Mouse (Mus musculus): ENCODE results near the gene Mapk13. TPM values are rescaled to one million over a fixed set of nuclear protein-coding genes. Genes with fewer than 3 reads are reported as not detected.
"Not testable (repeated sequence)": the region's sequence is repeated elsewhere in the genome, so short reads cannot be mapped to it uniquely, and the experiment has no call there.

Gene Mapk13
- total RNA-seq (2022), result 1 to 10 TPM; 2.1 to 3.4 (median 2.7) TPM

GRCm38 (mm10) chr17:28769121-28769874 is at the start of gene Mapk13:
Mapk13 (plus strand) TSS chr17:28769297.
- DNase-seq (ENCODE audit: low spot score in 2 of 2), result no peak

- DNase-seq (ENCODE audit: low spot score in 2 of 2), result no peak
Observed at GRCm38 (mm10) chr17:28725783-28726182, 43.3 kb upstream of the Mapk13 start, which contains the start of gene AC170998.1. AC170998.1 (plus strand) TSS chr17:28726083.

- not testable (repeated sequence) for DNase-seq (ENCODE audit: low spot score in 2 of 2)
Observed at GRCm38 (mm10) chr17:28727511-28727910, 41.6 kb upstream of the Mapk13 start.

GRCm38 (mm10) chr17:28735317-28736105 is 33.6 kb upstream of the Mapk13 start:
- DNase-seq (ENCODE audit: low spot score in 2 of 2), result no peak

- DNase-seq (ENCODE audit: low spot score in 2 of 2), result no peak
Observed at GRCm38 (mm10) chr17:28736486-28736885, 32.6 kb upstream of the Mapk13 start.

- DNase-seq (ENCODE audit: low spot score in 2 of 2), result no peak
Observed at GRCm38 (mm10) chr17:28737973-28738372, 31.1 kb upstream of the Mapk13 start.

- no peak for DNase-seq (ENCODE audit: low spot score in 2 of 2)
Observed at GRCm38 (mm10) chr17:28739244-28739643, 29.9 kb upstream of the Mapk13 start.

- DNase-seq (ENCODE audit: low spot score in 2 of 2), result peak; percentile 34 to 79
Observed at GRCm38 (mm10) chr17:28743145-28743866, 25.8 kb upstream of the Mapk13 start.

- no peak for DNase-seq (ENCODE audit: low spot score in 2 of 2)
Observed at GRCm38 (mm10) chr17:28743916-28744315, 25.2 kb upstream of the Mapk13 start.

- DNase-seq (ENCODE audit: low spot score in 2 of 2), result peak in 1 of 2 experiments; percentile 36
Observed at GRCm38 (mm10) chr17:28745773-28746172, 23.3 kb upstream of the Mapk13 start.

GRCm38 (mm10) chr17:28748001-28748400 is 21.1 kb upstream of the Mapk13 start:
- no peak for DNase-seq (ENCODE audit: low spot score in 2 of 2)

GRCm38 (mm10) chr17:28750580-28750979 is 18.5 kb upstream of the Mapk13 start:
- DNase-seq (ENCODE audit: low spot score in 2 of 2), result no peak

- DNase-seq (ENCODE audit: low spot score in 2 of 2), result no peak
Observed at GRCm38 (mm10) chr17:28756447-28756846, 12.7 kb upstream of the Mapk13 start.

- no peak for DNase-seq (ENCODE audit: low spot score in 2 of 2)
Observed at GRCm38 (mm10) chr17:28757470-28757869, 11.6 kb upstream of the Mapk13 start.

GRCm38 (mm10) chr17:28760736-28761312 is 8.3 kb upstream of the Mapk13 start:
- DNase-seq (ENCODE audit: low spot score in 2 of 2), result no peak

GRCm38 (mm10) chr17:28761871-28762270 is 7.2 kb upstream of the Mapk13 start:
- DNase-seq (ENCODE audit: low spot score in 2 of 2), result peak in 1 of 2 experiments; percentile 74

- DNase-seq (ENCODE audit: low spot score in 2 of 2), result no peak
Observed at GRCm38 (mm10) chr17:28766203-28766602, 2.9 kb upstream of the Mapk13 start.

GRCm38 (mm10) chr17:28766781-28767515 is 2.1 kb upstream of the Mapk13 start:
- DNase-seq (ENCODE audit: low spot score in 2 of 2), result no peak

- DNase-seq (ENCODE audit: low spot score in 2 of 2), result no peak
Observed at GRCm38 (mm10) chr17:28769875-28770421, 851 bp downstream of the Mapk13 start.

- DNase-seq (ENCODE audit: low spot score in 2 of 2), result no peak
Observed at GRCm38 (mm10) chr17:28771289-28771688, 2.2 kb downstream of the Mapk13 start.

Measured in left cerebral cortex, adult 8-10 months (tissue).